Mouse (Mus musculus): ENCODE results near the gene Ssr3.

DNA sequence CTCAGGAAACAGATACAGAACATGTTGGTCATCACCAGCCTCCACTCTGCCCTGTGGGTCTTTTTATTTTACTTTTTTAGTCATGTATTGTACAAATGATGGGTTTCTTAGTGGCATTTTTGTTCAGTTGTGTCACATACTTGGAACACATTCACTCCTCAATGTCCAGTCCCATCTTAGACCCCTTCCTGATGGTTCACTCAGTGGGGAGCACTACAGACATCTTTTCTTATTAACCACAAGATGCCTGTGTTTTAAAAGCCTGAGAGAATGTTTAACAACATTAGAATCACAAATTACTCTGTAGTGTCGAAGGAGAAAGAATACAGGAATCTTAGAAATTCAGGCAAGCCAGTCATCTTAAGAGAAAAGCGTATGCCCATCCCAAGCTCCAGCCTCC, 33.6 kb downstream of the Ssr3 start:
- TF ChIP-seq CTCF (IDR thresholded peaks at IDR 0.05) (no peak), EP300 (IDR thresholded peaks at IDR 0.05) (no peak)

Data from lung, postnatal 0 days (tissue).